Mouse (Mus musculus): ENCODE results near the gene Relb. TPM values are rescaled to one million over a fixed set of nuclear protein-coding genes. Genes with fewer than 3 reads are reported as not detected.
A peak's percentile ranks its signal among the peaks of the same experiment; 100 is the strongest.
"Not testable (repeated sequence)": the region's sequence is repeated elsewhere in the genome, so short reads cannot be mapped to it uniquely, and the experiment has no call there.

The Relb gene
- polyA plus RNA-seq, 1 experiment from 2014 or later = 5.5 TPM

DNA sequence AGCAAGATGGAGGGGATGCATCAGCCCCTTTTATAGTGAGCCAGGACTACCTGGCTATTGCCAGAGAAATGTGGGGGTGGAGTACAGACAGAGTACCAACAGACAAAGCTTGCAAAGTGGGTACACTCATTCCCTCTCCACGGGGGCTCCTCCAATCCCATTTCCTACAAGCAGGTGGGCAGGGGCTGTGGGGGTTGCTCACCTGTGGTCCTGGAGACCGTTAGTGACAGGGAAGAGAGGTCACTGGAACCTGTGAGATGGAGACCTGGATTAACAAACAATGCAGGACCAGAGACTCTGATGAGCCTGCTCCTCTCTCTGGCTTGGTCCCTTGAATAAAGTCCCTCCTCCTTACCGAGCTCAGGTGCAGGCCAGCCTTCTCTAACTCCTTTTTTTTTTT, 1.5 kb downstream of the Relb start:
- 68% methylated on average over 3 of the region's 3 CpGs for WGBS
- Histone ChIP-seq H3K27ac (no peak overlapping the region), H3K4me3 (no peak overlapping the region), H3K9ac (no peak overlapping the region), H3K27me3 (replicated peaks) (no peaks in the 10 kb centered on the region), H3K36me3 (replicated peaks) (peaks cover 10% of the 10 kb centered on the region; the same call in 1 of the 2 replicates), H3K4me1 (peaks cover 10% of the 10 kb centered on the region), H3K4me2 (peak overlapping the region; percentile 70), H3K9me3 (no peaks in the 10 kb centered on the region)
- ATAC-seq (replicated peaks) = no peak

- no peak for ATAC-seq (replicated peaks)
- Histone ChIP-seq H3K4me1 (peaks cover 17% of the 10 kb centered on the region), H3K4me3 (no peak overlapping the region), H3K36me3 (replicated peaks) (no peaks in the 10 kb centered on the region), H3K27me3 (replicated peaks) (0 out of 2 replicates have a peak, but pooled peaks cover 2% of the 10 kb centered on the region), H3K9me3 (no peaks in the 10 kb centered on the region), H3K27ac (no peak overlapping the region), H3K4me2 (no peak overlapping the region), H3K9ac (no peak overlapping the region)
- 85% methylated on average over 2 of the region's 2 CpGs for WGBS
Observed at GRCm38 (mm10) chr7:19623433-19623832, 5.8 kb downstream of the Relb start.

DNA sequence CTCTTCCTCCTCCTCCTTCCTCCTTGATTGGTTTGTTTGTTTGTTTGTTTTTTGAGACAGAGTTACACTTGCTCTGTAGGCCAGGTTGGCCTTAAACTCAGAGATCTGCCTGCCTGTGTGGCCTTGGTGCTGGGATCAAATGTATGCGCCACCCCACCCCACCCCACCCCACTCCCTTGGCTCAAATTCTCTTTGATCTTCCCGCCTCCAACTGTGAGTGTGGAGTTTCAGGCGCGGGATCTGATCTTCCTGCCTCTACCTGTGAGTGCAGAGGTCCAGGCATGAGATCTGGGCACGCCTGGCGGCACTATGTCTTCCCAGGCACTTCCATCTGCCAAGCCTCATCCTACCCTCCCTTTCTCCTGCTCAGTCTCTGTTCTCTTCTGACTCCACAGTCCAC, 7.0 kb downstream of the Relb start:
- Histone ChIP-seq H3K9ac (no peak overlapping the region), H3K4me1 (0 out of 2 replicates have a peak, but pooled peaks cover 9% of the 10 kb centered on the region), H3K4me2 (no peak overlapping the region), H3K4me3 (no peak overlapping the region), H3K9me3 (no peaks in the 10 kb centered on the region), H3K36me3 (replicated peaks) (no peaks in the 10 kb centered on the region), H3K27me3 (replicated peaks) (0 out of 2 replicates have a peak, but pooled peaks cover 2% of the 10 kb centered on the region), H3K27ac (no peak overlapping the region)
- WGBS = 43% methylated on average over 6 of the region's 6 CpGs
- ATAC-seq (replicated peaks) = no peak

GRCm38 (mm10) chr7:19620811-19621210, 8.4 kb downstream of the Relb start:
- 87% methylated on average over 7 of the region's 7 CpGs for WGBS

GRCm38 (mm10) chr7:19619004-19619801, 10.0 kb downstream of the Relb start:
- Histone ChIP-seq H3K4me2 (peak overlapping the region; percentile 51), H3K27ac (peak overlapping the region; percentile 60), H3K9ac (peak overlapping the region; percentile 38), H3K9me3 (no peaks in the 10 kb centered on the region), H3K27me3 (replicated peaks) (0 out of 2 replicates have a peak, but pooled peaks cover 2% of the 10 kb centered on the region), H3K4me3 (peak overlapping the region; percentile 32), H3K4me1 (0 out of 2 replicates have a peak, but pooled peaks cover 9% of the 10 kb centered on the region), H3K36me3 (replicated peaks) (no peaks in the 10 kb centered on the region)
- ATAC-seq (replicated peaks) = peak; percentile 88
- 3% methylated on average over 35 of the region's 35 CpGs for WGBS

More at GRCm38 (mm10) chr7:19620811-19621210, 8.4 kb downstream of the Relb start:
- Histone ChIP-seq H3K4me2 (no peak overlapping the region), H3K4me3 (no peak overlapping the region), H3K27me3 (replicated peaks) (0 out of 2 replicates have a peak, but pooled peaks cover 2% of the 10 kb centered on the region), H3K4me1 (0 out of 2 replicates have a peak, but pooled peaks cover 9% of the 10 kb centered on the region), H3K27ac (no peak overlapping the region), H3K9ac (no peak overlapping the region), H3K9me3 (no peaks in the 10 kb centered on the region), H3K36me3 (replicated peaks) (no peaks in the 10 kb centered on the region)
- ATAC-seq (replicated peaks) = no peak

- 0 out of 2 replicates have a peak, but pooled peaks cover 2% of the 10 kb centered on the region for H3K27me3 ChIP-seq (replicated peaks)
- no peak overlapping the region for H3K4me3 ChIP-seq
- no peak for ATAC-seq (replicated peaks)
- no peak overlapping the region for H3K27ac ChIP-seq
- H3K9me3 ChIP-seq = no peaks in the 10 kb centered on the region
- H3K4me1 ChIP-seq = 0 out of 2 replicates have a peak, but pooled peaks cover 9% of the 10 kb centered on the region
- 89% methylated on average over 12 of the region's 12 CpGs for WGBS
- H3K9ac ChIP-seq = no peak overlapping the region
- no peaks in the 10 kb centered on the region for H3K36me3 ChIP-seq (replicated peaks)
- H3K4me2 ChIP-seq = no peak overlapping the region
Observed at GRCm38 (mm10) chr7:19615036-19615577, 14.1 kb downstream of the Relb start.

- H3K27me3 ChIP-seq (replicated peaks) = no peaks in the 10 kb centered on the region
- no peak overlapping the region for H3K4me3 ChIP-seq
- H3K9ac ChIP-seq = no peak overlapping the region
- H3K4me2 ChIP-seq = no peak overlapping the region
- WGBS = 79% methylated on average over 5 of the region's 5 CpGs
- no peaks in the 10 kb centered on the region for H3K4me1 ChIP-seq
- no peak overlapping the region for H3K27ac ChIP-seq
- ATAC-seq (replicated peaks) = no peak
- H3K9me3 ChIP-seq = no peaks in the 10 kb centered on the region
- no peaks in the 10 kb centered on the region for H3K36me3 ChIP-seq (replicated peaks)
Observed at GRCm38 (mm10) chr7:19610969-19611368, 18.3 kb downstream of the Relb start.

- Histone ChIP-seq H3K9ac (no peak overlapping the region), H3K4me1 (no peaks in the 10 kb centered on the region), H3K27ac (no peak overlapping the region), H3K36me3 (replicated peaks) (no peaks in the 10 kb centered on the region), H3K4me3 (no peak overlapping the region), H3K4me2 (no peak overlapping the region), H3K9me3 (no peaks in the 10 kb centered on the region), H3K27me3 (replicated peaks) (no peaks in the 10 kb centered on the region)
- 92% methylated on average over 12 of the region's 12 CpGs for WGBS
- ATAC-seq (replicated peaks) = no peak
Observed at GRCm38 (mm10) chr7:19609641-19610332, 19.5 kb downstream of the Relb start.

DNA sequence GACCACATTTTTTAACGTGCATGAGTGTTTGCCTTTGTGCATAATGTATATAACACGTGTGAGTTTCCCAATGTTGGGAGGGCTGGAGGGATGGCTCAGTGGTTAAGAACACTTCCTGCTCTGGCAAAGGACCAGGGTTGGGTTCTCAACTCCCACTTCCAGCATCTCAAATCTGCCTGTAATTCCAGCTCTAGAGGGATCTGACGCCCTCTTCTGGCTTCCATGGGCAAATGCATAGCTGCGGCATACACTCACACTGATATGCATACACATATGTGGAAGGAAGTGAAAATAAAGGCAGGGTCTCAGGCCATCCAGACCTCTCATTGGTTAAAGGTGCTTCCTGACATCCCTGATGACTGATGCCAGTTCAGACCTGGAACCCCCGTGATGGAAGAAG, 21.9 kb downstream of the Relb start:
- WGBS = 80% methylated on average over 5 of the region's 5 CpGs
- ATAC-seq (replicated peaks) = no peak
- no peak overlapping the region for H3K4me3 ChIP-seq
- no peaks in the 10 kb centered on the region for H3K27me3 ChIP-seq (replicated peaks)
- H3K36me3 ChIP-seq (replicated peaks) = no peaks in the 10 kb centered on the region
- H3K9ac ChIP-seq = no peak overlapping the region
- H3K27ac ChIP-seq = no peak overlapping the region
- H3K9me3 ChIP-seq = no peaks in the 10 kb centered on the region
- H3K4me2 ChIP-seq = no peak overlapping the region
- H3K4me1 ChIP-seq = peaks cover 15% of the 10 kb centered on the region

DNA sequence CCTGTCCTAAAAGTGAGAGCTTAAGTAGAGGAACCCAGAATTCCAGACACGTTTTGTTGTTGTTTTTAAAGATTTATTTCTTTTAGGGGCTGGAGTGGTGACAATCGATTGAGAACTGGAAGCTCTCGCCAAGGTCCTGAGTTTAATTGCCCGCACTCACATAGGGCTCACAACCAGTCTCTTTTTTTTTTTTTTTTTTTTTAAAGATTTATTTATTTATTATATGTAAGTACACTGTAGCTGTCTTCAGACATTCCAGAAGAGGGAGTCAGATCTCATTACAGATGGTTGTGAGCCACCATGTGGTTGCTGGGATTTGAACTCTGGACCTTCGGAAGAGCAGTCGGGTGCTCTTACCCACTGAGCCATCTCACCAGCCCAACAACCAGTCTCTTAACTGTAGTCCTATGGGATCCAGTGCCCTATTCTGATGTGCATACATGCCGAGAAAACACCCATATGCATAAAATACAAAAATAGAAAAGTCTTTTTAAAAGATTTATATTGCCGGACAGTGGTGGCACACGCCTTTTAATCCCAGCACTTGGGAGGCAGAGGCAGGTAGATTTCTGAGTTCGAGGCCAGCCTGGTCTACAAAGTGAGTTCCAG, 24.5 kb downstream of the Relb start:
- not testable (repeated sequence) for H3K27me3 ChIP-seq (replicated peaks); ATAC-seq (replicated peaks); H3K9me3 ChIP-seq; H3K36me3 ChIP-seq (replicated peaks)
- Histone ChIP-seq H3K4me3 (peak overlapping the region; percentile 100), H3K4me1 (peaks cover 34% of the 10 kb centered on the region), H3K4me2 (peak overlapping the region; percentile 93), H3K9ac (peak overlapping the region; percentile 99), H3K27ac (peak overlapping the region; percentile 79; the same call in 1 of the 2 replicates)
- WGBS = 60% methylated on average over 10 of the region's 10 CpGs

- H3K27me3 ChIP-seq (replicated peaks) = no peaks in the 10 kb centered on the region
- 2% methylated on average over 56 of the region's 57 CpGs for WGBS
- ATAC-seq (replicated peaks) = peak; percentile 92
- 0 out of 2 replicates have a peak, but pooled peaks cover 4% of the 10 kb centered on the region for H3K36me3 ChIP-seq (replicated peaks)
- H3K27ac ChIP-seq = peak within 1 kb of the TSS; percentile 79
- no peaks in the 10 kb centered on the region for H3K9me3 ChIP-seq
- H3K4me3 ChIP-seq = peak within 1 kb of the TSS; percentile 100
- peak within 1 kb of the TSS; percentile 99 for H3K9ac ChIP-seq
- peaks cover 35% of the 10 kb centered on the region for H3K4me1 ChIP-seq
- peak within 1 kb of the TSS; percentile 93 for H3K4me2 ChIP-seq
Observed at GRCm38 (mm10) chr7:19603849-19604605, 25.2 kb downstream of the Relb start, which contains the start of gene Clasrp. TSS of gene Clasrp (minus strand) at chr7:19604486.

Measured in midbrain, embryonic 15.5 days (tissue).